Mouse (Mus musculus): ENCODE data around the gene Snx17.
A peak's percentile ranks its signal among the peaks of the same experiment; 100 is the strongest.
"Not testable (repeated sequence)": the region's sequence is repeated elsewhere in the genome, so short reads cannot be mapped to it uniquely, and the experiment has no call there.

Gene Snx17

DNA sequence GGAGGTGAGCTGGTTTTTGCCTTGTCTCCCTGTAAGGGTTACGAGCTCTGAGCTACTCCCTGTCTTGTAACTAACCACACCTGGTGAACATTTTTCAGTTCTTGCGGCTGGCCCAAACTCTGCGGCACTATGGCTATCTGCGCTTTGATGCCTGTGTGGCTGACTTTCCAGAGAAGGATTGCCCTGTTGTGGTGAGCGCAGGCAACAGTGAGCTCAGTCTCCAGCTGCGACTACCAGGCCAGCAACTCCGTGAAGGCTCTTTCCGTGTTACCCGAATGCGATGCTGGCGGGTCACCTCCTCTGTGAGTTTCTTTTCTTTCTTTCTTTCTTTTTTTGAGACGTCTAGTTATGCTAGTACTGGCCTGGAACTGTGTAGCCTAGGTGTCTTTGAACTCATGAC lies 4.0 kb downstream of the Snx17 start:
- no peak for DNase-seq (ENCODE audit: low spot score)

DNA sequence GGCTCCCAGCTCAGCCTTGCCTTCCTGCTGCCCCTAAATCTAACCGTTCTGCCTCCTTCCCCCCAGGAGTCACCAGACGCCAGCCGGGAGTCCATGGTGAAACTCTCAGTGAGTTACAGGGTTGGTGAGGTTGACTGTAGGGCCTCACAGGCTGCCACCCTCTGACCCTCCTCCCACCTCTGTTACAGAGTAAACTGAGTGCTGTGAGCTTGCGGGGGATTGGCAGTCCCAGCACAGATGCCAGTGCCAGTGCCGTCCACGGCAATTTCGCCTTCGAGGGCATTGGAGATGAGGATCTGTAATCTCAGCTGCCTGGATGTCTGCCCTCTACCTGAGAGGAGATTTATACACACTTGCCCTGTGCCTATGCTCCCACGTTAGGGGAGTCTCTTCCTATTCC lies 5.1 kb downstream of the Snx17 start:
- DNase-seq (ENCODE audit: low spot score): no peak

DNA sequence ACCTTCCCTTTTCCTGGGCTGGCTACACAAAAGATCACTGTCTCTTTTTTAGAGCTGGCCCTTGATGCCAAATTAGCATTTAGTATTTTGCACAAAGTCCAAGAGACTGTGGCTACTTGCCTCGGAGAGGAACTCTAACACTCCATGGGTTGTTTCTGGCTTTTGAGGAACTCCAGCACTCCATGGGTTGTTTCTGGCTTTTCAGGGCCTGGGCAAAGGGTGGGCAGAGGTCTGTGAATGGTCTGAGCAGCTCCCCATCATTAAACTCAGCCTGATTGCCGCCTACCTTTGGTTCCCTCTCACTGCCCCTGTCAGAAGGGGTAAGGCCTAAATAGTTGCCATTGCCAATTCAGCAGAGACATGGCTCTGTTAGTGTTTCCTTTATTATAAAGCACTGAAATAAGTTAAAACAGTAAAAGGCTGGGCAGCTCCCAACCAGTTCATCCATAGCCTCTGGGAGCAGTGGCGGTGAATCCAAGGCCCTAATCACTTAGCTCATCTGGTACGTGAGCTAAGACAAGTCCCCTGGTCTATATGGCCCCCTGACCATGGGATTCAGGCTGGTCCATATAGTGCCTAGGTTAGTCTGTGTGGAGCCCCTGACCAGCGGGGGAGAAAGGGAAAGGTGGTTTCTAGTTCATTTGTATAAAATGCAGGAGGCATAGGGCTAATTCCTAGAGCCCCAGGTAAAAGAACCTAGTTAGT lies 5.7 kb downstream of the Snx17 start:
- no peak for DNase-seq (ENCODE audit: low spot score)

DNA sequence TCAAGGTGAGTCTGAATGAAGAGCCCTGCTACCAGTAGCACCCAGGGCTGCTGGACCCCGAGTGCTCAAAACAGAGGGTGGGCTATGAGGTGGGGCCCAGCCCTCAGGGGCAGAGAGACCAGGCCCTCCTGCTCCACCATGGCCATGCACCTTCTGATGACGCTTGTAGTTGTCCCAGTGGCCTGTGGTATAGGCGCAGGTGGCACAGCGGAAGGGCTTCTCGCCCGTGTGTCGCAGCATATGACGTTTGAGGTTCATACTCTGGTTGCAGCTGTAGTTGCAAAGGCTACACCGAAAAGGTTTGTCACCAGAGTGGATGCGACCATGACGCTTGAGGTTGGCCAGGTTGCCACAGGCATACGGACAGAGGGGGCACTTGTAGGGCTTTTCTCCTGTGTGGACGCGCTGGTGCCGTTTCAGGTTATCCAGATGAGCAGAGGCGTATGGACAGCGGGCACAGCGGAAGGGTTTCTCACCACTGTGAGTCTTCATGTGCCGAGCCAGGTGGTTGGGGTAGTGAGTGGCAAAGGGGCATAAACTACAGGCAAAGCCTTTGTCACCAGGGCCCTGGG lies 6.4 kb downstream of the Snx17 start:
- DNase-seq (ENCODE audit: low spot score): no peak

DNA sequence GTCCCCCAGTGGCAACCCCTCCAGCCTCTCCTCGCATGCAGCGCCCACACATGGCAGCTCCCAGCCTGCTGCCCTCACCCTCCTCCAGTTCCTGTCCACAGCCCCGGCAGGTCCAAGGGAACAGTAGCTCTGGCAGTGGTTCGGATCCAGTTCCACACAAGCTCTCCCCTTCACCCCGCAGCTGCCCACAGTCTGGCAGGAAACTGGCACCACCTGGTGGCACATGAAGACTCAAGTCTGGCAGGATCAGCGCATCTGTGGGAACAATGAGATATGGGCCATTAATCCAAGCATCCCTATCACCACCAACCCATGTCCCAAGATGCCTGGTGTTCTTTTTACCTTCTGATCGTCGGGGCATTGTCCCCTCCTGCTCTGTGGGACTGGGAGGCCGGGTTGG lies 6.9 kb downstream of the Snx17 start:
- no peak for DNase-seq (ENCODE audit: low spot score)

DNA sequence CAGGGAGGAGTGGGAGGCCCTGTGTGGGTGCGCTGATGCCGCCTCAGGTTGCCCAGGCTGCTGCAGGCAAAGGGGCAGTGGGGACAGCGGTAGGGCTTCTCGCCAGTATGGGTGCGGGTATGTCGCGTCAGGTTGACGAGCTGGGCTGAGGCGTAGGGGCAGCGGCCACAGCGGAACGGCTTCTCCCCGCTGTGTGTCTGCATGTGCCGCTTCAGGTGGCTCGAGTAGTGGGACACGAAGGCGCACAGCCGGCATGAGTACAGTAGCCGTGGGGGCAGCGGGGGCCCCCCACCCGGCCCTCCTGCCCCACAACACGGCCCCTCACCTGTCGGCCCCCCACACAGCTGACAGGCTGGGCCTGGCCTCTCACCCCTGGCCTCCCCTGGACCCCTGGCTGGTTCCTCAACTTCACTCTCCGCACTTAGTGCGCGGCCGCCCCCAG lies 7.3 kb downstream of the Snx17 start:
- no peak for DNase-seq (ENCODE audit: low spot score)

DNA sequence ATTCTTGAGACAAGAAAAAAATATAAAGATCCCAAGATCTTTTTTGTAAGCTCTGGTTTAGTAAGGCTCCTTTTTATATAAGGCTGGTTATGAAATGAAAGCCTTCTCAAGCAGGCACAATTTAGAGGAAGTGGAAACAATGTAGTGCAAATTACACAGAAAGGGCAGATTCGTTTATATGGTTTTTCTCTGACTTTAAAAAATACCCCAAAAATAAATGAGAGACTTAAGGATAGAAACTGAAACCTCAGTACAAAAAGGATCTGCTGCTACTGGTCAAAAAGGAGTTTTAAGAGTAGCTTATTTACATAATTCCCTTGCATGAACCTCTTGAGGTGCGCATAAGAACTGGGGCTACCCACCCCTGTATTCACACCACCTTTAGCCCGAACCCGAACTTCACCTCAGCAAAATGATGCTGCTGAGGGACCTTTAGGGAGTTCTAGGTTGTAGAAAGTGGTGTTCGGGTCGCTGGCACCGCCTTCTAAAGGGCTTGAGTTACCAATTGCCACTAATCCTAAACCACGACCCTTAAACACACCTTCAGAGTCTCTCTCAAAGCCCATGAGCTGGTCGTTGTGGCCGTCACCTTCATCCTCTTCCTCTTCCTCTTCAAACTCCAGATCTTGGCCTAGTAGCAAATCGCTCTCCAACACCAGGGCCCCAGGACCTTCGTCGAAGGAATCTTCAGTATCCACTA lies 8.2 kb downstream of the Snx17 start:
- no peak for DNase-seq (ENCODE audit: low spot score)

DNA sequence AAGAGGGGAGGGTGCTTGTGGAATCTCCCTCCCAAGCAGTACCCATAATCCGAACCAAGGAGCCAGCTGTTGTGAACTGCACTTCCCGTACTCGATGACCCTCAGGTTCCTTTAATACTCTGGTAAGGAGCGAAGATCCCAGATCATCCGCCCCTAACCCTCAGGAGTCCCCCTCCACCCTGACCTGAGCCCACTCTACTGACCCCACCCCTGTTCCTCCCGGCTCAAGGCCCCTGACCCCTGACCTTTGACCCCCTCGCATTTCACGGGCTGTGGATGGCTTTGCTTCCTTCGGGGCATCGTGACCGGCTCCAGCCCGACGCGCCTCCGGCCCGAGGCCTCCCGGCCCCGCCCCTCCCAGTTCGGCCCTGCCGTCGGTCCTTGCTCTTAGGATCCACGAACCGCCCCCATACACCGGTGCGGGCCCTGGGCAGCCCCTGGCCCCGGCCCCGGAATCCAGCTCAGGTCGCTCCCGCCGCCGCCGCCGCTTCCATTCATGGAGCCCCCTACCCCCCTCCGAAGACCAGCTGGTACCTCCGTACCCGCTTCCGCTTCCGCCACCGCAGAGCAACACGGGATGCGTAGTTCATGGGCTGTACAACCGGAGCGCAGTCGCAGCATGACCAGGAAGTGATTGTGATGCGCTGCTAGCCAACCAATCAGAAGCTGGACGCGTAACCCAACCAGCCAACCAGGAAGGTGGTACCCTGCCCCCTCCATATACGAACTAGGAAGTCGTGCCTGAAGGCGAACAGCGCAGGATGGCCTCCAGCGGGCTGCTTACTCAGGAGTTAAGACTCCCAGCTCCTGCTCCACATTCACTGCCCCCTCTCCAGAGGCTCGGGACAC lies 8.9 kb downstream of the Snx17 start, which contains the start of gene Zfp513:
Gene Zfp513 (minus strand): TSS at position 562 of the 849 bp plus-strand sequence.
- DNase-seq (ENCODE audit: low spot score): peak; percentile 99

DNA sequence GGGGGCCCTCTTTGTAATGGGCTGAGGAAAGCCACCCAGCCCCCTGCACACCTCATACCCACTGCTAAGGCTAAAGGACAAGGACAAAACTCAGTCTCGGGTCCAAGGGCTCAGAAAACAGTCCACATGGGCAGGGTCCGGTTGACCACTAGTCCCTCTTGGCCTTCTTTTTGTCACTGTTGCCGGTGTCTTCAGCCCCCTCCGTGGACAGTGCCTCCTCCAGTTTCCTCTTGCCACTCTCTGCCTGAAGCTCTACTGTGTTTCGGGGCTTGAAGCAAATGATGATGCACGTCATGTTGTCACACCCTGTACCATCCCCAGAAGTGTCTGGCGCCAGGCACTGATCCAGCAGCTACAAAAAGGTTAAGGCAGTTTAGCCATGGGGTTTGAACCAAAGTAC lies 9.9 kb downstream of the Snx17 start:
- no peak for DNase-seq (ENCODE audit: low spot score)

DNA sequence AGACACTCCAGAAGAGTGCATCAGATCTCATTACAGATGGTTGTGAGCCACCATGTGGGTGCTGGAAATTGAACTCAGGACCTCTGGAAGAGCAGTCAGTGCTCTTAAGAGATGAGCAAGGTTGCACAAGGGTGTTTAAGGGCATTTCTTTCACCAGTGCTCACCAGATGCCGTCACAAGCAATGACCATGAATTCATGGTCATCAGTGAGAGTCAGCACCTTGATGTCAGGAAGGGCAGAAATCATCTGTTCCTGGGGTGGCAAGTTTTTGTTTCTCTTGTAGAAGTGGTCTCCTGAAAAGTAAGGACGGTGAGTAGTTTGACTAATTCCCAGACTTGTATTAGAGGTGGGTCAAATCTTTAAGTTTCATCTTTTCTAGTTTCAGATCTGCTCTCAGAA lies 10.8 kb downstream of the Snx17 start:
- no peak for DNase-seq (ENCODE audit: low spot score)

DNA sequence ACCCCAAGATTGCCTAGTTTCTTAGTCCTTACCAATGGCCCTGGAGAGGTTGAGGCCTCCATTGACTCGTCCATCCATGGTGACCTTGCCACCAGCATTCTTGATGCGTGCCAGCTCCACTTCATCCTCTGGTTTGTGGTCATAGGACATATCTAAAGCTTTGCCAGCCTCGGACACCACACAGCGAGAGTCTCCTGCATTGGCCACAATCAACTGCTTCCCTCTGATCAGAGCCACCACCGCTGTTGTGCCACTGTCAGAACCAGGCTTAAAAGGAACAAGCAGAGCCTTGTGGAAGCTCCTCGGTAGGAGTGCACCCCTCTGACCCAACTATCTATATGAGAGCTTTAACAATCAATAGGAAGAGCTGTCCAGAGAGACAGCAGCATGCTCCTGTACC lies 11.4 kb downstream of the Snx17 start:
- no peak for DNase-seq (ENCODE audit: low spot score)

DNA sequence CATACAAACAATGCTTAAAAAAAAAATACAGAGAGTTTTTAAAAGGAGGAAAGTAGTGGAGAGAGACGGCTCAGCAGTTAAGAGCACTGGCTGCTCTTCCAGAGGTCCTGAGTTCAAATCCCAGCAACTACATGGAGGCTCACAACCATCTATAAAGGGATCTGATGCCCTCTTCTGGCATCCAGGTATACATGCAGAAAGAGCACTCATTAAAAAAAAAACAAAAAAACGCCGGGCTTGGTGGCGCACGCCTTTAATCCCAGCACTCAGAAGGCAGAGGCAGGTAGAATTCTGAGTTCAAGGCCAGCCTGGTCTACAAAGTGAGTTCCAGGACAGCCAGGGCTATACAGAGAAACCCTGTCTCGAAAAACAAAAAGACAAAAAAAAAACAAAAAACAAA lies 23.5 kb downstream of the Snx17 start:
- not testable (repeated sequence) for DNase-seq (ENCODE audit: low spot score)

DNA sequence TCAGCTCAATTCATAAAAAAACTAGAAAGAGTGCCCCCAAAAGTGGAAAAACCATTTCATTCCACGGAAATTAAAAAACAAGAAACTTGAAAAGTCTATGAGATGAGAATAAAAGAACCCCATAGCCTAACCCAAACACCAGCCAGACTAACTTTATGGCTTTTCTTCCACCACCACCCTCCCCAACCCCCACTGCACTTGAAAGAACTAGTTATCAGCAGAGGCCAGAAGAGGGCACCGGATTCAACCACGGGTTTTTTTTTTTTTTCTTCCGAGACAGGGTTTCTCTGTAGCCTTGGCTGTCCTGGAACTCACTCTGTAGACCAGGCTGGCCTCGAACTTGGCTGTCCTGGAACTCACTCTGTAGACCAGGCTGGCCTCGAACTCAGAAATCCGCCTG lies 25.3 kb downstream of the Snx17 start:
- no peak for DNase-seq (ENCODE audit: low spot score)

DNA sequence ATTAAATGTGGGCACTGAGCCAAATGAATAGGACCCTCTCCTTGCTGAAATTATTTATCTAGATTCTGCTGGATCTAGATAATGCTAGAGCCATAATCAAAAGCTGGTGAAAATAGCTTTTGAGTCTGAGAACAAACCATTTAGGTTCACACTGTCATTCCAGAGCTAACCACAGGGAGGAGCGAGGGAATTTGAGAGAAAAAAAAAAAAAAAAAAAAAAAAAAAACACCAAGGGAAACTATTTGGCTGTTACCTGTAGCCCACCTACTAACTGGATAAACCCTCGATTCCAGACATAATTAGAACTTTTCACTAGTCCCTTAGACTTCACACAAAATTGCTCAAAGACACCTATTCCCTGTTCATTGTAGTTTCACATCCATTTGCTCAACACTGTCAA lies 26.0 kb downstream of the Snx17 start:
- no peak for DNase-seq (ENCODE audit: low spot score)

DNA sequence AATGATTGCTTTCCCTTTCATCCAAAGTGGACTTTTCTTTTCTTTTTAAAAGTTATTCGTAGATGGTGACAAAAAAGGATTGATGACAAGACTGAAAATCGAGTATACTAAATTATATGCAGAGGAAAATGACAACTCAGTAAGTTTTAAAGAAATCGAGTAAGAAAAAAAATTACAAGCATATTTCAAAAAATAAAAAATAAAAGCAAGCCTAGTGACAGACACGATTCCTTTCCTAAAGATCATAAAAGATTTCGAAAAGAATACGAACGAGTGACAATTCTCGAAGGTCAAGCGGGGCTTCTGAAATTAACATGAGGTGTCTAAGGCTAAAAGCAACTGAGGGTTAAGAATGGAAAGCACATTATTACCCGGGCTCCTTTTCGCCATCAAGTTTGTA lies 26.4 kb downstream of the Snx17 start:
- DNase-seq (ENCODE audit: low spot score): no peak

DNA sequence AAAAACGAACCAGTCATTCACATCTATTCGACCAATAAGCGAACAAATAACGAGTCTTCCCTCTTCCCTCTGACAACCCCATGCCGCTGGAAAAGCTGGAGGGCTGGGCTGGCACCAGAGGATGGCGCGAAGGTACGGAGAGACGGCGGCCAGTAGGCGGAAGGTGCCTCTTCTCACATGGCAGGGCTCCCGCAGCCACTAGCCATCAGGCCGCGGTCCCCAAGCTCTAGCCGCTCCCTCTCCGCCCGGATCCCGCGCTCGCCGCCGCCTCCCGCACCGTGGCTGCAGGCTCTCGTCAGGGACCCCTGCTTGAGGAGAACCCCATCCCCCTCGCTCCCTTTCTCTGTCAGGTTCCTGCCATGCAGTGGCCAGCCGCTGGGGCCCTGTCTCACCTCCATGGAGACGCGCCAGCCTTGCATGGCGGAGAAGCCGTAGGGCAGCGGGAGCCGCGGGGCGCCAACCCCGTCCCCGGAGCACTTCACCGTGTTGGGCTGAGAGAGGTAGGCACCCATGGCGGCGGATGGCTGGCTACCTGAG lies 27.0 kb downstream of the Snx17 start:
- peak; percentile 29 for DNase-seq (ENCODE audit: low spot score)

DNA sequence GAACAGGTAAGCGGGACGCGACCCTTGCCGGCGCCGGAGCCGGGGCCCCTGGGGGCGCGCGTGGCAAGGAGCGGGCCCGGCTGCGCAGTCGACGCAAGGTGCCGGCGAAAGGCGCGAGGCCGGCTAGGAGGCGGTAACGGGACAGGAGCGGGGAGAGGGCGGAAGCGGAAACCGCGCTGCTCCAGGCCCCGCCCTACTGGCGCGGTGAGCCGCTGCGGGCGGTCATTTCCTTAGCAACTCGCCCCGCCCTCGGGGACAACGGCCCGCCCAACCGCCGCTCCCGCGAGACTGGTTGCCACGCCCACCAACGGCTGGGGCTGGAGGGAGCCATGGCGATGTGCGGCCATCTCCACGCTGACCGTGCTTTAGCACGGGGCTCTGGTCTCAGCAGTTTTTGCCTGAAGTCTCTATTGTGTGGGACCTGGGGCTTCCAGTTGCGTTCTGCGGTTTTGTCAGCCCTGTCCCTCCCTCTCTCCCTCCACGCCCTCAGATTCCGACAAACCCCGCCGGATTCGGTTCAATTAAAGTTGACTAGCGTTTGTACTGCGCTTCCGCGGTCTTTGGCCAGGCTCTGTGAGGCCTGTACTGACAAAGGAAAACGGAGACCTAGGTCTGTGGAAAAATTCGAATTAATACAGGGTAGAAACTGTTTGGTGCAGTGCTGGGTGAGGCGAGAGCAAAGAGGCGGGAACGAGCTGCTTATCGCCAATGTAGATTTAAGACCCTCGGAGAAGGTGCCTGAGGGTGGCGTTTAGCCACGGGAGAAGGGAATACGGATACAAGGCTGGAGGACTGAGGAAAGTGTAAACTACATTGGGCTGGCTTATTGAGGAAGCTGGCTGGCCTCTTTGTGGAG lies 27.6 kb downstream of the Snx17 start, which contains the start of gene Ppm1g:
Gene Ppm1g (minus strand): TSS at position 240 of the 856 bp plus-strand sequence.
- peak; percentile 97 for DNase-seq (ENCODE audit: low spot score)

DNA sequence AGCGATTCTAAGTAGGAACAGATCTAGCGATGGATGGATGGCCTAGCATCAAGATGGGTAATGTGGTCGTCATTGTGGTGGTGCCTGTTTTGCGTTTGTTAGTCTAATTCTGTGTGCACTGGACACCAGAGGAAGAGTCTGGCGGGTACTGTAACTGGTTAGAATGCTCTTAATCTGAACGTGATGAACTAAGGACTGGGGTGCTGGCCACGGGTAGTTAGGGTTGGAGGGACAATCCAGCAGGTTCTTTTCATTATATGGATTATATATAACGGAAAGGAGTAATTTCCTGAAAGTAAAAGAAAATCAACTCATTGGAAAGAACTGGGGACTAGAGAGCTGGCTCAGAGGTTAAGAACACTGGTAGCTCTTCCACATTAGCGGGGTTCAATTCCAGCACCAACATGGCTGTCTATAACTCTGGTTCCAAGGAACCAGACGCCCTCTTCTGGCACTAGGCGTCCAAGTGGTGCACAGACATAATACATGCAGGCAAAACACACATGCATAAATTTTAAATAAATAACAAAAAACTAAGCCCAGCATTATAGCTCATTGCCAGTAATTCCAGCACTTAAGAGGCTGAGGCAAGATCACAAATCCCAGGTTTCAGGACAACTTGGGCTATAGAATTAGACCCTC lies 28.4 kb downstream of the Snx17 start:
- no peak for DNase-seq (ENCODE audit: low spot score)

DNA sequence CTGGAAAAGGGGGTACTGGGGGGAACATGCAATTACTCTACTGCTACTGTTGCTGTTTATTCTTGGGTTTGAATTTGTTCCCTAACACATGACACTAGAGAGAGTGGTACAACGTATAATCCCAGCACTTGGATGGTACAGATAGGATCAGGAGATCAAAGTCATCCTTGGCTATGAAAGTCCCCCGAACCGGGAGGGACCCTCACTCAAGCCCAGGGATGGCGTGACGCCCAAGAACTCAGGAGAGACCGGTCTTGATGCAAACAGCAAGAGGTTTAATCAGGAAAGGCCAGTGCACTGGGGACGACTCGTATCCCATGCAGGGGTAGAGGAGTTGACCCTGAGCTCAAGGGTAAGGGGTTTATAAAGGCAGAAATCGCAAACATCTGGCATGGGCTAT lies 29.7 kb downstream of the Snx17 start:
- no peak for DNase-seq (ENCODE audit: low spot score)

DNA sequence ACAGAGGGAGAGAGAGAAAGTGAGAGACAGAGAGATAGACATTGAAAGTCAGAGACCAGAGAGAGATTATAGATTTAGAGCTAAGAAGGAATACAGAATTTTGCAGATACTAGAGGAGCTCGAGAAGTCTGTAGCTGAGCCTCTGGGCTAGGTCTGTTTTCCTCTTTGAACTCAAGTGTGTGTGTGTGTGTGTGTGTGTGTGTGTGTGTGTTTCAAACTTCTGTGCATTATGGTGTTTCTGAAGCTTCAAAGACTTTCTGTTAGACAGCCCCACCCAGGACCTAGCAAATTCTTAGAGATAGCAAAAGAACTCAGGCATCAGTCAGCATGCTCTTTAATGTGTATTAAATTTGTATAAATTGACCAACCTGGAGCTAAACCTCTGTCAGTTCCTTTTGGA lies 33.6 kb downstream of the Snx17 start:
- DNase-seq (ENCODE audit: low spot score): no peak
